Mouse (Mus musculus): ENCODE data around the gene B3gnt6. TPM values are rescaled to one million over a fixed set of nuclear protein-coding genes. Genes with fewer than 3 reads are reported as not detected.

B3gnt6 gene
- total and polyA plus RNA-seq, 2 experiments from 2014 or later: not detected

- no peak for TF ChIP-seq EP300 (IDR thresholded peaks at IDR 0.05; ENCODE audit: low read depth)
- TF ChIP-seq CTCF (IDR thresholded peaks at IDR 0.05; ENCODE audit: low read depth): no peak
- H3K27ac ChIP-seq (ENCODE audit: low read depth): peak overlapping the region; percentile 39
- H3K9ac ChIP-seq (replicated peaks; ENCODE audit: low read depth, low read length): no peak overlapping the region
- no peaks in the 10 kb centered on the region for H3K36me3 ChIP-seq (replicated peaks; ENCODE audit: control insufficient read depth, insufficient read depth, low read length)
- no peak overlapping the region for H3K4me3 ChIP-seq (ENCODE audit: low read depth, low read length)
- peak; percentile 72 for ATAC-seq (ENCODE audit: insufficient read depth, low read depth)
- H3K4me2 ChIP-seq (ENCODE audit: low read depth, low read length): no peak overlapping the region
- WGBS: 64% methylated on average over 6 of the region's 6 CpGs
- peak; percentile 40 for DNase-seq (ENCODE audit: low spot score)
- no peaks in the 10 kb centered on the region for H3K4me1 ChIP-seq (ENCODE audit: control insufficient read depth, insufficient read depth)
- H3K9me3 ChIP-seq (replicated peaks; ENCODE audit: control insufficient read depth, low read length): no peaks in the 10 kb centered on the region
- H3K27me3 ChIP-seq (ENCODE audit: control insufficient read depth, insufficient read depth, low read length): no peaks in the 10 kb centered on the region
Measured at GRCm38 (mm10) chr7:98171141-98172073, 27.9 kb downstream of the B3gnt6 start.

- ATAC-seq (ENCODE audit: insufficient read depth, low read depth) (peak; percentile 36; the same call in 1 of the 2 replicates), DNase-seq (ENCODE audit: low spot score) (no peak)
- WGBS: 55% methylated on average over 10 of the region's 10 CpGs
- no peak overlapping the region for H3K9ac ChIP-seq (replicated peaks; ENCODE audit: low read depth, low read length)
- H3K4me1 ChIP-seq (ENCODE audit: control insufficient read depth, insufficient read depth): peaks cover 12% of the 10 kb centered on the region; the same call in 1 of the 2 replicates
- no peak overlapping the region for H3K4me3 ChIP-seq (ENCODE audit: low read depth, low read length)
- H3K36me3 ChIP-seq (replicated peaks; ENCODE audit: control insufficient read depth, insufficient read depth, low read length): no peaks in the 10 kb centered on the region
- no peak for TF ChIP-seq CTCF (IDR thresholded peaks at IDR 0.05; ENCODE audit: low read depth)
- no peak for TF ChIP-seq EP300 (IDR thresholded peaks at IDR 0.05; ENCODE audit: low read depth)
- no peaks in the 10 kb centered on the region; the same call in 1 of the 2 replicates for H3K27me3 ChIP-seq (ENCODE audit: control insufficient read depth, insufficient read depth, low read length)
- no peaks in the 10 kb centered on the region for H3K9me3 ChIP-seq (replicated peaks; ENCODE audit: control insufficient read depth, low read length)
- no peak overlapping the region for H3K4me2 ChIP-seq (ENCODE audit: low read depth, low read length)
- no peak overlapping the region for H3K27ac ChIP-seq (ENCODE audit: low read depth)
Measured at GRCm38 (mm10) chr7:98164999-98165528, 34.2 kb downstream of the B3gnt6 start.

GRCm38 (mm10) chr7:98164382-98164998 lies 34.8 kb downstream of the B3gnt6 start:
- TF ChIP-seq CTCF (IDR thresholded peaks at IDR 0.05; ENCODE audit: low read depth) (no peak), EP300 (IDR thresholded peaks at IDR 0.05; ENCODE audit: low read depth) (no peak)
- H3K4me3 ChIP-seq (ENCODE audit: low read depth, low read length): no peak overlapping the region
- H3K27ac ChIP-seq (ENCODE audit: low read depth): no peak overlapping the region
- no peaks in the 10 kb centered on the region for H3K9me3 ChIP-seq (replicated peaks; ENCODE audit: control insufficient read depth, low read length)
- no peak for ATAC-seq (ENCODE audit: insufficient read depth, low read depth)
- no peak overlapping the region for H3K9ac ChIP-seq (replicated peaks; ENCODE audit: low read depth, low read length)
- WGBS: 77% methylated on average over 9 of the region's 9 CpGs
- H3K4me1 ChIP-seq (ENCODE audit: control insufficient read depth, insufficient read depth): peaks cover 15% of the 10 kb centered on the region; the same call in 1 of the 2 replicates
- no peak overlapping the region for H3K4me2 ChIP-seq (ENCODE audit: low read depth, low read length)
- no peaks in the 10 kb centered on the region for H3K36me3 ChIP-seq (replicated peaks; ENCODE audit: control insufficient read depth, insufficient read depth, low read length)
- no peaks in the 10 kb centered on the region; the same call in 1 of the 2 replicates for H3K27me3 ChIP-seq (ENCODE audit: control insufficient read depth, insufficient read depth, low read length)
- DNase-seq (ENCODE audit: low spot score): no peak

GRCm38 (mm10) chr7:98163700-98164099 lies 35.6 kb downstream of the B3gnt6 start:
- no peak for DNase-seq (ENCODE audit: low spot score)
- Histone ChIP-seq H3K9ac (replicated peaks; ENCODE audit: low read depth, low read length) (no peak overlapping the region; the same call in 1 of the 2 replicates), H3K4me3 (ENCODE audit: low read depth, low read length) (no peak overlapping the region), H3K4me2 (ENCODE audit: low read depth, low read length) (no peak overlapping the region), H3K4me1 (ENCODE audit: control insufficient read depth, insufficient read depth) (peaks cover 15% of the 10 kb centered on the region; the same call in 1 of the 2 replicates), H3K27ac (ENCODE audit: low read depth) (no peak overlapping the region), H3K27me3 (ENCODE audit: control insufficient read depth, insufficient read depth, low read length) (no peaks in the 10 kb centered on the region; the same call in 1 of the 2 replicates), H3K36me3 (replicated peaks; ENCODE audit: control insufficient read depth, insufficient read depth, low read length) (no peaks in the 10 kb centered on the region), H3K9me3 (replicated peaks; ENCODE audit: control insufficient read depth, low read length) (no peaks in the 10 kb centered on the region)
- 40% methylated on average over 3 of the region's 3 CpGs for WGBS
- no peak for TF ChIP-seq CTCF (IDR thresholded peaks at IDR 0.05; ENCODE audit: low read depth)
- no peak for TF ChIP-seq EP300 (IDR thresholded peaks at IDR 0.05; ENCODE audit: low read depth)
- ATAC-seq (ENCODE audit: insufficient read depth, low read depth): no peak

GRCm38 (mm10) chr7:98162239-98162638 lies 37.0 kb downstream of the B3gnt6 start:
- no peak for ATAC-seq (ENCODE audit: insufficient read depth, low read depth)
- Histone ChIP-seq H3K4me3 (ENCODE audit: low read depth, low read length) (no peak overlapping the region), H3K9me3 (replicated peaks; ENCODE audit: control insufficient read depth, low read length) (no peaks in the 10 kb centered on the region), H3K9ac (replicated peaks; ENCODE audit: low read depth, low read length) (no peak overlapping the region), H3K27me3 (ENCODE audit: control insufficient read depth, insufficient read depth, low read length) (no peaks in the 10 kb centered on the region; the same call in 1 of the 2 replicates), H3K36me3 (replicated peaks; ENCODE audit: control insufficient read depth, insufficient read depth, low read length) (no peaks in the 10 kb centered on the region), H3K27ac (ENCODE audit: low read depth) (no peak overlapping the region), H3K4me2 (ENCODE audit: low read depth, low read length) (no peak overlapping the region), H3K4me1 (ENCODE audit: control insufficient read depth, insufficient read depth) (peaks cover 15% of the 10 kb centered on the region; the same call in 1 of the 2 replicates)
- 70% methylated on average over 6 of the region's 6 CpGs for WGBS
- no peak for TF ChIP-seq CTCF (IDR thresholded peaks at IDR 0.05; ENCODE audit: low read depth)
- no peak for TF ChIP-seq EP300 (IDR thresholded peaks at IDR 0.05; ENCODE audit: low read depth)
- DNase-seq (ENCODE audit: low spot score): no peak
